Mouse (Mus musculus) liver, embryonic 13.5 days (tissue): ENCODE results near the gene Sntb2. TPM values are rescaled to one million over a fixed set of nuclear protein-coding genes. Genes with fewer than 3 reads are reported as not detected.
"Not testable (repeated sequence)": the region's sequence is repeated elsewhere in the genome, so short reads cannot be mapped to it uniquely, and the experiment has no call there.

Experiments
- ATAC-seq: fragments of 200-750 bp; cut with Nextera tagmentation; 2 replicates; pipeline ENCODE4 v1.8.0; 2017; ENCODE audit warnings: low read depth, mild to moderate bottlenecking, moderate number of reproducible peaks, moderate library complexity
- DNase-seq: peaks from one replicate; pipeline ENCODE4 v3.0.0; 2022
- H3K27ac ChIP-seq: fragments of 300-500 bp; sonication (generic); 2 replicates; pipeline ENCODE4 v1.5.1; 2015; ENCODE audit warnings: moderate library complexity, mild to moderate bottlenecking, inconsistent platforms
- H3K27me3 ChIP-seq: fragments of 300-500 bp; sonication (generic); 2 replicates; pipeline ENCODE4 v1.6.1; 2015; ENCODE audit warnings: mild to moderate bottlenecking, inconsistent platforms
- H3K36me3 ChIP-seq: fragments of 300-500 bp; sonication (generic); 2 replicates; pipeline ENCODE4 v1.6.1; 2015; ENCODE audit warnings: mild to moderate bottlenecking, inconsistent platforms
- H3K4me1 ChIP-seq: fragments of 300-500 bp; sonication (generic); replicated peaks from 2 replicates; pipeline ENCODE4 v1.6.1; 2015; ENCODE audit warnings: inconsistent platforms
- H3K4me2 ChIP-seq: fragments of 300-500 bp; sonication (generic); 2 replicates; pipeline ENCODE4 v1.6.1; 2015; ENCODE audit warnings: inconsistent platforms, mild to moderate bottlenecking, moderate library complexity
- H3K4me3 ChIP-seq: fragments of 300-500 bp; sonication (generic); replicated peaks from 2 replicates; pipeline ENCODE4 v1.5.1; 2015; ENCODE audit warnings: mild to moderate bottlenecking, inconsistent platforms
- H3K9ac ChIP-seq: fragments of 300-500 bp; sonication (generic); 2 replicates; pipeline ENCODE4 v1.6.1; 2015; ENCODE audit warnings: mild to moderate bottlenecking, inconsistent platforms
- H3K9me3 ChIP-seq: fragments of 300-500 bp; sonication (generic); replicated peaks from 2 replicates; pipeline ENCODE4 v1.6.1; 2016; ENCODE audit warnings: inconsistent platforms
- WGBS: fragments of 180-500 bp; shearing (Covaris S2); methylation state at CpG from one replicate; pipeline ENCODE4 v1.1.7; 2015; ENCODE audit not compliant: insufficient replicate concordance; 5-methylcytosine and 5-hydroxymethylcytosine counted together
- polyA plus RNA-seq: library from polyadenylated mRNA; unstranded; fragments of >200 nt; fragmentation: Nextera tagmentation; extraction: Ambion mirVana; gene quantifications from 2 replicates; pipeline ENCODE4 v1.2.1, GENCODE M21; 2015

The Sntb2 gene
- polyA plus RNA-seq, 1 experiment from 2014 or later, result 1.6 TPM

- DNase-seq (no peak), ATAC-seq (no peak)
- Histone ChIP-seq H3K9ac (no peak overlapping the region), H3K27me3 (no peaks in the 10 kb centered on the region), H3K27ac (no peak overlapping the region), H3K4me1 (no peaks in the 10 kb centered on the region; the same call in 1 of the 2 replicates), H3K4me2 (no peak overlapping the region), H3K9me3 (no peaks in the 10 kb centered on the region), H3K36me3 (peaks cover 82% of the 10 kb centered on the region), H3K4me3 (no peak overlapping the region)
- 81% methylated on average over 7 of the region's 7 CpGs for WGBS
These were observed 27.3 kb upstream of the Sntb2 start for GRCm38 (mm10) chr8:106908291-106908690.

GRCm38 (mm10) chr8:106913631-106914030, 21.9 kb upstream of the Sntb2 start:
- Histone ChIP-seq H3K4me1 (no peaks in the 10 kb centered on the region), H3K27me3 (no peaks in the 10 kb centered on the region), H3K27ac (no peak overlapping the region), H3K4me3 (no peak overlapping the region), H3K9ac (no peak overlapping the region), H3K9me3 (no peaks in the 10 kb centered on the region), H3K36me3 (peaks cover 80% of the 10 kb centered on the region), H3K4me2 (no peak overlapping the region)
- DNase-seq (no peak), ATAC-seq (no peak)
- WGBS, result 87% methylated on average over 10 of the region's 10 CpGs

GRCm38 (mm10) chr8:106919721-106920394, 15.7 kb upstream of the Sntb2 start:
- WGBS, result 78% methylated on average over 8 of the region's 8 CpGs
- no peak for DNase-seq
- Histone ChIP-seq H3K4me1 (no peaks in the 10 kb centered on the region), H3K4me3 (no peak overlapping the region), H3K9me3 (no peaks in the 10 kb centered on the region), H3K9ac (no peak overlapping the region), H3K36me3 (peaks cover 85% of the 10 kb centered on the region), H3K4me2 (no peak overlapping the region), H3K27ac (no peak overlapping the region), H3K27me3 (no peaks in the 10 kb centered on the region)
- peak; percentile 20; the same call in 1 of the 2 replicates for ATAC-seq

DNA sequence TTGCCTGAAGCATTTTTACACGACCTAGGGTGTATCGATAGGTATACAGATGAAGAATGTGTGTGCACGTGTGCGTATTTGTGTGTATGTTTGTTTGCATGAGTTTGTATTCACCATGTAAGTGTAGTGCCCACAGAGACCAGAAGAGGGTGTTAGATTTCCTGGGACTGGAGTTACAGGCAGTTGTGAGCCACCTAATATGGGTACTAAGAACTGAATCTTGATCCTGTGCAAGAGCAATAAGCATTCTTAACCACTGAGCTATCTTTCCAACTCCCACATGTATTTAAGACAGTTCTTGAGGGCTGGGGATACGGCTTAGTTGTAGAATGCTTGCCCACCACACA, 15.2 kb upstream of the Sntb2 start:
- no peak for ATAC-seq
- Histone ChIP-seq H3K27me3 (no peaks in the 10 kb centered on the region), H3K4me1 (no peaks in the 10 kb centered on the region), H3K27ac (no peak overlapping the region), H3K4me3 (no peak overlapping the region), H3K9me3 (no peaks in the 10 kb centered on the region), H3K4me2 (no peak overlapping the region), H3K9ac (no peak overlapping the region), H3K36me3 (peaks cover 80% of the 10 kb centered on the region)
- no peak for DNase-seq
- 83% methylated on average over 5 of the region's 5 CpGs for WGBS

DNA sequence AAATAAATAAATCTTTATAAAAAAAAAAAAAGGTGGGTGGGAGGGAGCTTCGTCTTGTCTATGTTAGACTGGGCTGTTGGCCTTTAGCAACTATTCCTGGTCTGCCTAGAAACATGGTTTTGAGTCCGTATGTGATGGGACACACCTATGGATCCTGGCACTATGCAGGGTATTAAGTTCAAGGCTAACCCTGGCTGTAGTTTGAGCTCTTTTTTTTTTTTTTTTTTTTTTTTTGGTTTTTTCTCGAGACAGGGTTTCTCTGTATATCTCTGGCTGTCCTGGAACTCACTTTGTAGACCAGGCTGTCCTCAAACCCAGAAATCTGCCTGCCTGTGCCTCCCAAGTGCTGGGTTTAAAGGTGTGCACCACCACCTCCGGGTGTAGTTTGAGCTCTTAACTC, 11.5 kb upstream of the Sntb2 start:
- H3K27ac ChIP-seq, result no peak overlapping the region
- 61% methylated on average over 4 of the region's 4 CpGs for WGBS

DNA sequence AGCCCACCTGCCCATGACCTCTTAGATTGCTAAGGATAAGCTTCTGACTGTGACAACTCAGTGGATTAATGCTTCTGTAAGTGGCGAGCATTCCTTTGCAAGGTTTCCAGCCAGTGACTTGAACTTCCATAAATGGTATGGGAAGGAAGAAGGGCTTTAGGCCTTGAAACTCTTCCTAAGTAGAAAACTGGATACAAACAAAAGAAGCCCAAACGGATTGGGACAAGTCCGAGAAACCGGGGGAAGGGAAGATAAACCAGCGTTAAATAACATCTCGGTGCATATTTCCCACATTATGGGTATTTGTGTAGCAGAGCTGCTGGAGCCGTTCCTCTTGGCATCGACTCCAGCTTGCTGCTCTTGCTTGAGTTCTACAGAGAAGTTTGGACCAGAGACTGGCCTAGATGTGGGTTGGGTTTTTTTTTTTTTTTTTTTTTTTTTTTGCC, 10.6 kb upstream of the Sntb2 start:
- no peaks in the 10 kb centered on the region for H3K27me3 ChIP-seq
- no peak for ATAC-seq

More for the DNA sequence above, 11.5 kb upstream of the Sntb2 start:
- no peak overlapping the region for H3K4me2 ChIP-seq
- ATAC-seq (no peak), DNase-seq (no peak)
- peaks cover 43% of the 10 kb centered on the region for H3K36me3 ChIP-seq
- no peaks in the 10 kb centered on the region for H3K4me1 ChIP-seq
- no peak overlapping the region for H3K4me3 ChIP-seq
- no peaks in the 10 kb centered on the region for H3K27me3 ChIP-seq
- H3K9ac ChIP-seq, result no peak overlapping the region
- no peaks in the 10 kb centered on the region for H3K9me3 ChIP-seq

DNA sequence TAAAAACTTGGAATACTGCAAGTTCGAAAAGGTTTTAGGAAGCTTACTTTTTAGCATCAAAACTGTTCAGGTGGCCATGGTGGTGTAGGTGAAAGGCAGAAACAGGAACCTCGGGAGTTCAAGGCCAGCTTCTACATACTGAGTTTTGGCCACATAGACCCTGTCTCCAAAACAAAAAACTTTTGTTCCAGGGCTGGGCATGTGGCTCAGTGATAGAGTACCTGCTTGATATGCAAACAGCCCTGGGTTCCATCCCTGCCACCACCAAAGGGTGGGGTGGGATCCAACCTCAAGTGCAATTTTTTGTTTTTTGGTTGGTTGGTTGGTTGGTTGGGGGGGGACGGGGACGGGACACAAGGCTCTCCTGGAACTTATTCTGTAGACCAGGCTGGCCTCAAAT, 10.1 kb upstream of the Sntb2 start:
- Histone ChIP-seq H3K4me3 (no peak overlapping the region), H3K4me1 (no peaks in the 10 kb centered on the region), H3K36me3 (peaks cover 29% of the 10 kb centered on the region), H3K27me3 (no peaks in the 10 kb centered on the region), H3K27ac (no peak overlapping the region), H3K9ac (no peak overlapping the region), H3K9me3 (no peaks in the 10 kb centered on the region), H3K4me2 (no peak overlapping the region)
- DNase-seq, result no peak
- 72% methylated on average over 4 of the region's 4 CpGs for WGBS
- no peak for ATAC-seq

More for the DNA sequence above, 10.6 kb upstream of the Sntb2 start:
- Histone ChIP-seq H3K36me3 (peaks cover 34% of the 10 kb centered on the region), H3K9me3 (no peaks in the 10 kb centered on the region), H3K4me2 (no peak overlapping the region), H3K4me3 (no peak overlapping the region), H3K27ac (no peak overlapping the region), H3K4me1 (no peaks in the 10 kb centered on the region), H3K9ac (no peak overlapping the region)
- WGBS, result 78% methylated on average over 8 of the region's 8 CpGs
- DNase-seq, result no peak

DNA sequence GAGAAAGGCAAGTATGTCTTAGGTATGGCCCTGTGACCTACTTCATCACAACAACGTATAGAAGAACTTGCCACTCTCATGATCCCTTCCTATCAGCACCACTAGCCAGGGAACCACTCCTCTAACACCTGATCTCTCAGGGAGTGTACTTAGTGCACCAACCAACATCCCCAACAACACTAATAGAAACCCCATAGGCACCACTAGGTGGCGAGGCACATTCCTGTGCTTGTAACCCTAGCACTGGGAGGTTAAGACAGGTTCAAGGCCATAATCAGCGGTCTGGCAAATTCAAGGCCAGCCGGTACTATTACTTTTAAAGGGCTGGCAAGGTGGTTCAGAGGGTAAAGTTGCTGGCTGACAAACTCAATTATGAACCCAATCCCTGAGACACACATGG, 8.3 kb upstream of the Sntb2 start:
- ATAC-seq, result 0 out of 2 replicates have a peak, but pooled peaks have one; percentile 36
- no peak for DNase-seq

GRCm38 (mm10) chr8:106928182-106928581, 7.4 kb upstream of the Sntb2 start:
- not testable (repeated sequence) for H3K4me2 ChIP-seq, DNase-seq, H3K27ac ChIP-seq, H3K27me3 ChIP-seq, ATAC-seq, H3K9me3 ChIP-seq, H3K4me3 ChIP-seq, H3K36me3 ChIP-seq, H3K9ac ChIP-seq, H3K4me1 ChIP-seq
- WGBS, result 84% methylated on average over 11 of the region's 11 CpGs

More for the DNA sequence above, 8.3 kb upstream of the Sntb2 start:
- Histone ChIP-seq H3K4me3 (no peak overlapping the region), H3K9ac (no peak overlapping the region), H3K27ac (no peak overlapping the region), H3K4me2 (no peak overlapping the region), H3K9me3 (no peaks in the 10 kb centered on the region), H3K4me1 (0 out of 2 replicates have a peak, but pooled peaks cover under 1% of the 10 kb centered on the region), H3K27me3 (peaks cover 4% of the 10 kb centered on the region; the same call in 1 of the 2 replicates), H3K36me3 (peaks cover 14% of the 10 kb centered on the region)
- WGBS, result 37% methylated on average over 4 of the region's 4 CpGs

DNA sequence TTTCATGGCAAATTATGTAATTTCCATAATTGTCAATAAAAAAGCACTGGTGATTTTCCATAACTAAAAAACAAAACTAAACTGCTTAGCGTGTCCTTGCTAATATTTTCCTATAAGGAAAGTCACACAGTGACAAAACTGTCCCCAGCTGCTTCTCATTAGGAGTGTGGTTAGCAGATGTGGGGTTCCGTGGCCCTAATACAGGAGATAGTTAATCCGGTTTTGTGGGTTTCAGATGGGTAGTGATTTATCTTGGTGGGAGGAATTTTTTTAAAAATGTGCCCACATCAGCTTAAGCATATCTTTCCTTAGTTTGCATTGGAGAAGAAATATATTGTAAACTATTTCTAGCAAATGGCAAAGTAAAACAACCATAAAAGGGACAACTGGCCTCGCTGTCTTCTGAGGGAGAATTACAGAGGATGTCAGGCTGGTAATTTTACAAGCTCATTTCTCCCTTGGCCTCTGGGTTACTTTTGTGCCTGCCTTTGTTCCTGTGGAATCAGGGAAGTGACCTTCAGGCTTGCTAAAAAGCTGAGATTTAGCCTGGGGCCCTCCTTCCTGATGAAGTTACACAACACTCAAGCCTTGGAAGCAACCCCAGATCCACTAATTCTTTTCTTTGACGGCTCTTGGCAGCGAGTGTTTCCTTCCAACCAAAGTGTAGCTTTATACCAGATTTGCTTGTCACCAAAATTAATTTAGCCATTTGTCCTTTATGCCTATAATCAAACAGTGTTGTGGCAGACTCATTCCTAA, 6.2 kb upstream of the Sntb2 start:
- Histone ChIP-seq H3K9me3 (no peaks in the 10 kb centered on the region), H3K4me3 (no peak overlapping the region), H3K9ac (no peak overlapping the region), H3K27me3 (peaks cover 13% of the 10 kb centered on the region), H3K4me2 (no peak overlapping the region), H3K36me3 (no peaks in the 10 kb centered on the region), H3K27ac (no peak overlapping the region), H3K4me1 (peaks cover 8% of the 10 kb centered on the region)
- WGBS, result 39% methylated on average over 6 of the region's 6 CpGs
- ATAC-seq (no peak), DNase-seq (no peak)

DNA sequence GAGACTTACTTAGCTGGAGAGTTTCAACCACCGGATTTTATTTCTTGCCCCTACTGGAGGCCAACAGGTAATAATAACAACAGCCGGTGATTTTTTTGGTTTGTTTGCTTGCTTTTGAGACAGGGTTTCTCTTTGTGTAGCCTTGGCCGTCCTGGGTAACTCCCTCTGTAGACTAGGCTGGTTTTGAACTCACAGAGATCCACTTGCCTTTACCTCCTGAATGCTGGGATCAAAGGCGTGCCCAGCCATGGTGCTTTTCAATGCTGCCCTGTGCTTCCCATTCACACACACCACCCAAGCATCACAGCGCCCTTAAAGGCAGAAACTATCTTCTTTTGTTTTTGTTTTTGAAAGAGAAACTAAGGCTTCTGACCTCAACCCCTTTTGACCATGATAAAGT, 5.6 kb upstream of the Sntb2 start:
- DNase-seq (no peak), ATAC-seq (no peak)
- peaks cover 17% of the 10 kb centered on the region for H3K27me3 ChIP-seq
- no peak overlapping the region for H3K9ac ChIP-seq
- H3K4me2 ChIP-seq, result no peak overlapping the region
- H3K9me3 ChIP-seq, result no peaks in the 10 kb centered on the region
- H3K36me3 ChIP-seq, result no peaks in the 10 kb centered on the region
- 70% methylated on average over 5 of the region's 5 CpGs for WGBS
- no peak overlapping the region for H3K27ac ChIP-seq
- H3K4me3 ChIP-seq, result no peak overlapping the region
- peaks cover 11% of the 10 kb centered on the region for H3K4me1 ChIP-seq
